Mouse (Mus musculus) retina, embryonic 14.5 days (tissue): ENCODE data around the gene Slc13a4.

ENCODE experiments used
- DNase-seq: peaks from one replicate; pipeline ENCODE4 v3.0.0-alpha.2; 2015; ENCODE audit warnings: low spot score

The Slc13a4 gene

GRCm38 (mm10) chr6:35302581-35302980 is 5.3 kb downstream of the Slc13a4 start:
- DNase-seq, result no peak

GRCm38 (mm10) chr6:35298323-35298722 is 9.6 kb downstream of the Slc13a4 start:
- DNase-seq, result no peak

GRCm38 (mm10) chr6:35297516-35298227 is 10.3 kb downstream of the Slc13a4 start:
- DNase-seq, result no peak

GRCm38 (mm10) chr6:35297001-35297400 is 10.9 kb downstream of the Slc13a4 start:
- no peak for DNase-seq

GRCm38 (mm10) chr6:35294964-35295363 is 13.0 kb downstream of the Slc13a4 start:
- DNase-seq, result no peak

- no peak for DNase-seq
Measured at GRCm38 (mm10) chr6:35289676-35290075, 18.3 kb downstream of the Slc13a4 start.

- peak; percentile 26 for DNase-seq
Measured at GRCm38 (mm10) chr6:35288920-35289319, 19.0 kb downstream of the Slc13a4 start.

- DNase-seq, result no peak
Measured at GRCm38 (mm10) chr6:35288114-35288761, 19.7 kb downstream of the Slc13a4 start.

GRCm38 (mm10) chr6:35279306-35279705 is 28.6 kb downstream of the Slc13a4 start:
- DNase-seq, result no peak

- no peak for DNase-seq
Measured at GRCm38 (mm10) chr6:35277903-35278587, 29.9 kb downstream of the Slc13a4 start.

- DNase-seq, result no peak
Measured at GRCm38 (mm10) chr6:35273391-35274082, 34.4 kb downstream of the Slc13a4 start.

GRCm38 (mm10) chr6:35271868-35272765 is 35.8 kb downstream of the Slc13a4 start:
- DNase-seq, result no peak

GRCm38 (mm10) chr6:35271094-35271855 is 36.7 kb downstream of the Slc13a4 start:
- no peak for DNase-seq

GRCm38 (mm10) chr6:35269643-35270042 is 38.3 kb downstream of the Slc13a4 start:
- no peak for DNase-seq

- DNase-seq, result no peak
Measured at GRCm38 (mm10) chr6:35268711-35269110, 39.2 kb downstream of the Slc13a4 start.

- DNase-seq, result no peak
Measured at GRCm38 (mm10) chr6:35265580-35266278, 42.2 kb downstream of the Slc13a4 start.

GRCm38 (mm10) chr6:35260531-35260930 is 47.4 kb downstream of the Slc13a4 start:
- DNase-seq, result no peak

GRCm38 (mm10) chr6:35259526-35259925 is 48.4 kb downstream of the Slc13a4 start:
- no peak for DNase-seq

GRCm38 (mm10) chr6:35258922-35259321 is 49.0 kb downstream of the Slc13a4 start:
- DNase-seq, result no peak

GRCm38 (mm10) chr6:35257626-35258190 is 50.2 kb downstream of the Slc13a4 start:
- DNase-seq, result no peak
